Mouse (Mus musculus) midbrain, embryonic 10.5 days (tissue): ENCODE data around the gene Pdzd7. TPM values are rescaled to one million over a fixed set of nuclear protein-coding genes. Genes with fewer than 3 reads are reported as not detected.
"Not testable (repeated sequence)": the region's sequence is repeated elsewhere in the genome, so short reads cannot be mapped to it uniquely, and the experiment has no call there.

Source experiments
- DNase-seq: peaks from one replicate; pipeline ENCODE4 v3.0.0-alpha.2; 2017; ENCODE audit warnings: low spot score
- H3K27ac ChIP-seq: fragments of 300-500 bp; sonication (generic); replicated peaks from 2 replicates; pipeline ENCODE4 v1.5.1; 2016; ENCODE audit warnings: mild to moderate bottlenecking
- H3K27me3 ChIP-seq: fragments of 300-500 bp; sonication (generic); 2 replicates; pipeline ENCODE4 v1.6.1; 2016; ENCODE audit warnings: low read depth, mild to moderate bottlenecking; ENCODE audit not compliant: poor library complexity, severe bottlenecking
- H3K36me3 ChIP-seq: fragments of 300-500 bp; sonication (generic); 2 replicates; pipeline ENCODE4 v1.6.1; 2016; ENCODE audit warnings: mild to moderate bottlenecking, moderate library complexity
- H3K4me1 ChIP-seq: fragments of 300-500 bp; sonication (generic); 2 replicates; pipeline ENCODE4 v1.6.1; 2016
- H3K4me3 ChIP-seq: fragments of 300-500 bp; sonication (generic); 2 replicates; pipeline ENCODE4 v1.5.1; 2016; ENCODE audit warnings: mild to moderate bottlenecking, moderate library complexity
- H3K9me3 ChIP-seq: fragments of 300-500 bp; sonication (generic); replicated peaks from 2 replicates; pipeline ENCODE4 v1.6.1; 2016; ENCODE audit warnings: mild to moderate bottlenecking
- WGBS: fragments of 180-500 bp; shearing (Covaris S2); methylation state at CpG from one replicate; pipeline ENCODE4 v1.1.7; 2016; 5-methylcytosine and 5-hydroxymethylcytosine counted together
- polyA plus RNA-seq: library from polyadenylated mRNA; unstranded; fragments of >200 nt; fragmentation: Nextera tagmentation; extraction: Ambion mirVana; gene quantifications from 2 replicates; pipeline ENCODE4 v1.2.1, GENCODE M21; 2016

The Pdzd7 gene
- polyA plus RNA-seq, 1 experiment from 2014 or later, result 0.19 TPM

DNA sequence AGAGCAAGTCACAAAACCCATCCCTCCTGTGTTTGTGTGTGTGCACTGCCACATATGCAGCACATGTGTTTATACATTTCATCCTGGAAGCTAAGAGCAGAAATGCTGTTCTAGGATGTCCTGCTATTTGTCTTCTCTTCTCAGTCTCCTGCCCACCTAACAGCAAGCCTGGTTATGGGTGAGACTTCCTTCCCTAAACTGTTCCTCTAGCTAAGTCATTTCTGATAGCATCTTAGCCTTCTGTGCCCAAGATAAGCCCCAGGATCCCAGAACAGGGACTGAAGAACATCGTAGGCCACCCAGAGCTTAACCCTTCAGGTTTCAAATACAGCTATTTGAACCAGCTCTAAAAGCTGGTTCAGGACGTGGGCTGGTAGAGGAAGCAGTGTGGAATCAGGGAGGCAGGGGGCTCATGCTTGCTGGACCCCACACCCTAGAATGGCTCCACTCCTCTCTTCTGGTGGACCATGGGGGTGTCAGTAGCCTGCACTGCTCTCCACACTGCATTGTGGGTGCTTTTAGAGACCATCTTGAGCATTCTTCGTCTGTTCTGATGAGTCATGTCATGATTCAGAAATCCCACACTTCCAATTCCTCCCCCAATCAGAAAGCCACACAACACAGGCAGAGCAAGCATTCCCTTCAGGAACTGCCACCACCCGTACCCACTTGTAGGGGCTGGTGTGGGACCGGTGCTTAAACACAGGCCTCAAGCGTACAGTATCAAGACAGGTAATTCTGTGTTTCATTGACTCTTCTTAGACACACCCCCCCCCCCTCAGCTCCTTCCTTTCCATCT is 9.6 kb upstream of the Pdzd7 start:
- Histone ChIP-seq H3K4me1 (peaks cover 39% of the 10 kb centered on the region), H3K4me3 (no peak overlapping the region), H3K27me3 (peaks cover 12% of the 10 kb centered on the region; the same call in 1 of the 2 replicates), H3K36me3 (peaks cover 8% of the 10 kb centered on the region; the same call in 1 of the 2 replicates), H3K27ac (no peak overlapping the region; the same call in 1 of the 2 replicates), H3K9me3 (no peaks in the 10 kb centered on the region)
- 85% methylated on average over 6 of the region's 6 CpGs for WGBS
- DNase-seq, result no peak

DNA sequence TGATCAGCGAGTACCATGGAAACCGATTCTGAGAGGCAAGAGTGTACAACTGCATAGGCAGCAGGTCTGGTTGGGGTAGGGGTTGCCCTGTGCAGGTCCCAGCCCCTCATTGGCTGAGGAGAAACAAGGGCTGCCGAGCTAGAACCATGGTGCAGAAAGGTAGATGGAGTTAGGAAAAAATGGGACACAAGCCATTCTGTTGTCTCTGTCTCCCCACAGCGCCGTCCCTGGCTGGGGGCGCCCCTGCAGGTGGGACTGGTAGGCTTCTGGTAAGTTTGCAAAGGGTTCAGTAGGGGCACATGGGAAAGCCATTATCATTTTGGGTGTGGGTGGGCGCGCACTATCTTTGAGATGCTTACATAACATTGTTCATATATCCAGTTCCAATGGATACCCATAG is 7.9 kb upstream of the Pdzd7 start:
- WGBS, result 89% methylated on average over 8 of the region's 8 CpGs
- H3K4me1 ChIP-seq, result peaks cover 38% of the 10 kb centered on the region
- H3K9me3 ChIP-seq, result no peaks in the 10 kb centered on the region
- H3K4me3 ChIP-seq, result no peak overlapping the region
- peaks cover 27% of the 10 kb centered on the region; the same call in 1 of the 2 replicates for H3K27me3 ChIP-seq
- no peak overlapping the region for H3K27ac ChIP-seq
- peaks cover 8% of the 10 kb centered on the region; the same call in 1 of the 2 replicates for H3K36me3 ChIP-seq
- DNase-seq, result no peak

DNA sequence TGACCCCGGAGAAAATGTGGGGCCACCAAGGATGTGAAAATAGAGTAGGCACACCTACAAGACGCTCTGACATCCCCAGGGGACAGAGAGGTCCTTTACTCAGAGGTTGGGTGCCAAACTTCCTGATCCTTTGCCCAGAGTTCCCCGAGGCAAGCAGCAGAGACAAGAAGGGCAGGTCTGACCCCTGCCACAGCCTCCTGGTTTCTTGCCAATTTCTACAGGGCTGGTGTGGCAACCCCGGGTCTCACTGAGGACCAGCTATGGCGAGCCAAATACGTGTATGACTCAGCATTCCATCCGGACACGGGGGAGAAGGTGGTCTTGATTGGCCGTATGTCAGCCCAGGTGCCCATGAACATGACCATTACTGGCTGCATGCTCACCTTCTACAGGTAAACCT is 4.0 kb upstream of the Pdzd7 start:
- Histone ChIP-seq H3K27me3 (peaks cover 52% of the 10 kb centered on the region), H3K4me3 (no peak overlapping the region), H3K4me1 (peaks cover 40% of the 10 kb centered on the region)

DNA sequence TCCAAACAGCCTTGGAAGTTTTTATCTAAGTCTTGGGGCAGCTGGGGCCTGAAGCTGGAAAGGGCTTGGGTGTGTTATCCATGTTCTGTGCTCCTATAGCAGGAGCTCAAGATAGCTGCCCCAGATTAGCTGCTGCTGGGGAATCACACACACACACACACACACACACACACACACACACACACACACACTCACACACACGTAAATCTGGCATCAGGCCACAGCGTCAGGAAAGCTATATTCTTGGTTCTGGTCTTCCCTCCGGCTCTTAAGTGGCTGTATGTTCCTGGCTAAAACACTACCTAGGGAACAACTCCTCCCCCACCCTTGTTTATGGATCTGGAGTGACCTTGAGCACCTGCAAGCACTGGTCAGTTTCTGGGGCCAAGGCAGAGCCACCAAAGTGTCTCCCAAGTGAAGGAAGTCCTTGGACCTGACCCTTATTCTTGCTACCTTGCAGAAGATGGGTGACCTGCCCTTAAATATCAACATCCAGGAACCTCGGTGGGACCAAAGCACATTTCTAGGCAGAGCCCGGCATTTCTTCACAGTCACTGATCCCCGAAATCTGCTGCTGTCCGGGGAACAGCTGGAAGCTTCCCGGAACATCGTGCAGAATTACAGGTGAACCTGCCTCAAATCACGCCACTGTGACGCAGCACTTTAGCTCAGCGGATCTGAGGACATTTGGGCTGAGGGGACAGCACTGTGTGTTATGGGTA is 3.3 kb upstream of the Pdzd7 start:
- no peaks in the 10 kb centered on the region for H3K9me3 ChIP-seq
- peaks cover 36% of the 10 kb centered on the region for H3K4me1 ChIP-seq
- peak overlapping the region; percentile 84; the same call in 1 of the 2 replicates for H3K27ac ChIP-seq
- peaks cover 58% of the 10 kb centered on the region for H3K27me3 ChIP-seq
- H3K4me3 ChIP-seq, result peak overlapping the region; percentile 66
- DNase-seq, result no peak
- 86% methylated on average over 12 of the region's 12 CpGs for WGBS
- peaks cover 8% of the 10 kb centered on the region; the same call in 1 of the 2 replicates for H3K36me3 ChIP-seq

More for the DNA sequence above, 4.0 kb upstream of the Pdzd7 start:
- no peak overlapping the region for H3K27ac ChIP-seq
- WGBS, result 76% methylated on average over 9 of the region's 9 CpGs
- H3K36me3 ChIP-seq, result peaks cover 8% of the 10 kb centered on the region; the same call in 1 of the 2 replicates
- DNase-seq, result no peak
- H3K9me3 ChIP-seq, result no peaks in the 10 kb centered on the region

DNA sequence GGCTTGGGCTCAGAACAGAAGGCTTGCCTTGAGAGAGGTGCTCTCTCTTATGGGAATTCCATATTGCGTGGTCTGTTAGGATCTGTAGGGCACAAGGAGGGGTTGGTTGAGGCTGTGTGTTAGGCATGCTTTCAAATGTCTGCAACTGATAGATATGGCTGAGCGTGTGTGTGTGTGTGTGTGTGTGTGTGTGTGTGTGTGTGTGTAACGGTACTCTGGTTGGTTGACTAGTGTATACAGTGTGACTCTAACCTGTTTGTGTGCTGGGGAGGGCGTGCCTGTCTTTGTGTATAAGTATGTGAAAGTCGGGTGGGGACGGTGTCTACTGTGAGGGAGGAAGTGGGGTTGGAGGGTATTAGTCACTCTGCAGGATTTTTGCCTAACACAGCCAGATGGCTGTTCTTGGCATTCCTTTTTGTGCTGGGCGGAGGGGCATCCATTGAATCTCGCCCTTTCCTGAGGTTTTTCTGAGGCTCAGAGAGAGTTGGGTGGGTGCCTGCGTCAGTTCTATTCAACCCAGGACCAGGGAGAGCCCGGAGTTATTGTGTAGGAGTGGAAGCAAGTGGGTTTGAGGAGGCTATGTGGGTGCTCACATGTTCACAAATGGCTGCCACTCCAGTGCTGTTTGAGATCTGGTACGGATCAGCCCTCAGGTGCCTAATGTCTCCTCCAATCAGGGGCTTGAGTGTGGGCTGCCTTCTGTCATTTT is 2.6 kb upstream of the Pdzd7 start:
- peaks cover 8% of the 10 kb centered on the region; the same call in 1 of the 2 replicates for H3K36me3 ChIP-seq
- 69% methylated on average over 11 of the region's 11 CpGs for WGBS
- no peak for DNase-seq

DNA sequence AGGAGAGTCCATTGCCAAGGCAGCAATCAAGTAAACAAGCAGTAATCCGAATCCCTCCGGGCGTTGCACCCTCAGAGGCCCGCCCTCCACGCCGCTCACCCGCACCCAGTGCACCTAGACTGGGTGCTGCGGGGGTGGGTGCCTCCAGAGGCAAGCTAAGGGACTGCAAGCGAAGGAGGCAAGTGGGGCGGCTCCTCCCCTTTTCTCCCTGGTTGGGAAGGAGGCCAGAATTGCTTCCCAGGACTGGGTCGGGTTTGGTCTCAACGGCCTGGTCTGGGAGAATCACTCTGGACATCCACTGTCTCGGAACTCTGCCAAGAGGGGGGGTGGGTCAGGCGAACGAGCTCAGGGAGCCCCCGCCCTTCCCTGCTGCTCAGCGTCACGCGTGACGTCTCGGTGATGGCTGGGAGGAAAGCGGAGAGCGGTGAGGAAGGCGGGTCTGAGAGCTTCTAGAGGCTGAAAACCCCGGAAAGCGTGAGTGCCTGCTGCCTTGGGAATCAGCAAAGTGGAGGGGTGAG is 2.0 kb upstream of the Pdzd7 start, which contains the start of gene Sfxn3:
Gene Sfxn3 (plus strand): TSS at position 87 of the 518 bp plus-strand sequence.
- Histone ChIP-seq H3K27ac (peak within 1 kb of the TSS; percentile 84), H3K36me3 (peaks cover 3% of the 10 kb centered on the region; the same call in 1 of the 2 replicates), H3K27me3 (peaks cover 67% of the 10 kb centered on the region), H3K4me1 (peaks cover 36% of the 10 kb centered on the region), H3K4me3 (peak within 1 kb of the TSS; percentile 66), H3K9me3 (no peaks in the 10 kb centered on the region)
- peak; percentile 80 for DNase-seq
- under 1% methylated on average over 26 of the region's 26 CpGs for WGBS

More for the DNA sequence above, 2.6 kb upstream of the Pdzd7 start:
- Histone ChIP-seq H3K9me3 (no peaks in the 10 kb centered on the region), H3K4me3 (peak overlapping the region; percentile 66), H3K27me3 (peaks cover 61% of the 10 kb centered on the region), H3K4me1 (peaks cover 36% of the 10 kb centered on the region), H3K27ac (peak overlapping the region; percentile 84)

DNA sequence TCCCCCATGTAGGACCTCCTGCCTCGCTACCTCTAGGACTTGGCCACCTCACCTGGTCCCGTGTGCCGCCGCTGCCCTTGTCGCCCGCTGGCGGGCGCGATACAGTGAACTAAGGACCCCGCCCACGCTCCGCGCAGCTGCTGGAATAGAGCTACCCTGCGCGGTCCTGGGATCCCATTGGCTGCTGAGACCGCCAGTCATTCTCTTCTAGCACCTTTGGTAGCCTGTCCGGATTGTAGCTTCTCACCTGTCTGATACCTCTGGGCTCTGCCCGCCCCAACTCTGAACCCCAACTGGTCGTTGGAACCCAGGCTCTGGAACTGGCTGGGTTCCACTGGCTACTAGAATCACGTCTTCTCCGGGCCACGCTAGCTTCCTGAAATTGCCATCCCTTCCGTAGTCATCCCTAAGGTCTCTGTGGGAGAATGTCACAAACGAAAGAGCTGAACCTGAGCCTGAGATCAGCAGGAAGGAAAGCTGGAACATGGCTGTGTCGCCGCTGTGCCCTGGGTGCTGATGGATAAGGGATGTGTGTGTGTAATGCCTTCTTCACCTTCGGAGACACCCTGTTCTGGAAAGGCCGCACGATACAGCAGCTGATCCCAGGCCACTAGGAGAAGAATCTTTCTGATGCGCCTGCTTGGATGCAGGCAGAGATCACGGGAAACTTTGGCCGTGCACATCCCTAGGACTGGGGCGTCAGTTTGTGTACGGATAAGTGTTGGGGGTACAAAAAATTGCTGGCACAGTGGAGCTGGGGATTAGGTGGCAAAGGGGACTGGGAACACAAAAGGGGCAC is 1.2 kb upstream of the Pdzd7 start:
- Histone ChIP-seq H3K27ac (peak overlapping the region; percentile 84), H3K36me3 (peaks cover 3% of the 10 kb centered on the region; the same call in 1 of the 2 replicates), H3K27me3 (peaks cover 74% of the 10 kb centered on the region), H3K9me3 (no peaks in the 10 kb centered on the region), H3K4me1 (peaks cover 36% of the 10 kb centered on the region), H3K4me3 (peak overlapping the region; percentile 66)
- DNase-seq, result peak; percentile 59
- WGBS, result 2% methylated on average over 34 of the region's 34 CpGs

DNA sequence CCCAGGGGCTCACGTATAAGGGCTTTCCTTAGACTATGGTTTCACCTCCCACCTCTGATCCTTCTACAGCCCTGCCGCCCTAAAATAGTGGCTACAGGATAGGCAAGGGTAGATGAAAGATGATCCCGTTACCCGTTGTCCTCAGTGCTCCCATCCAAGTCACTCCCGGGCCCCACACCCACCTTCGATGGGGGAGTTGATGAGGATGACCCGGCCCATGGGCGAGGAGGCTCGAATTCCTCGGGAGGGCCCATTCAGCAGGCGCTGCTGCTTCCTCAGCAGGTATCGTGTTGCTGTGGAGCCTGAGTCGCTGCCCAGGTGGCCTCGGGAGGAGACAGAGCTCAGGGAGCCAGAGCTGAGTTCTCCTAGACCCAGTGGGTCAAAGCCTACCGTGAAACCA is 281 bp downstream of the Pdzd7 start:
- Histone ChIP-seq H3K36me3 (no peaks in the 10 kb centered on the region), H3K4me3 (no peak overlapping the region), H3K9me3 (no peaks in the 10 kb centered on the region), H3K4me1 (peaks cover 48% of the 10 kb centered on the region), H3K27ac (no peak overlapping the region), H3K27me3 (peaks cover 89% of the 10 kb centered on the region)
- DNase-seq, result no peak
- WGBS, result 46% methylated on average over 15 of the region's 15 CpGs

DNA sequence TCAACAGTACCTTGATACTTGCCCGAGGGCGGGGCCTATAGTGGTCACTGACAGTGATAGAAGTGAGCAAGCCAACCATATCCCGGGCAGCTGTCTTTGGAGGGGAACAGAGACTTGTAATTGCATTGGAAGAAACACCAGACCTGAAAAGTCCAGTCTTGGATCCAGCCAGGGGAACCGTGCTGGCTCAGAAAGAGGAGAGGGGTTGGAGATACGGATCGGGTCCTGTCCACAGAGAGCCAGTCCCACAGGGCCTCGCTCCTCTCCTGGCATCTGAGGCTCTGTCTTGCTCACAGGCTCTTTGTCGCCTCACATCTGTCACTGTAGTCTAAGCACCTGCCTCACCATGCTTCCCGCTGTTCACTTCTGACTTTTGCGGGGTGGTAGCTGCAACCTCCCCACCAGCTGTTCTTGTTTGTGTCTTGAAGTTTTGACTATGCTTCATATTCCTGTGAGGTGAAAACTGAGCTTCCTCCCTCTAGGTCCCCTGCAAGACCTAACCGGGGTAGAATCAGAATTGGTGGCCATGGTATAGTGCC is 1.1 kb downstream of the Pdzd7 start:
- Histone ChIP-seq H3K36me3 (no peaks in the 10 kb centered on the region), H3K9me3 (no peaks in the 10 kb centered on the region), H3K27ac (no peak overlapping the region), H3K4me1 (peaks cover 49% of the 10 kb centered on the region), H3K27me3 (peaks cover 91% of the 10 kb centered on the region), H3K4me3 (no peak overlapping the region)
- 73% methylated on average over 11 of the region's 11 CpGs for WGBS
- DNase-seq, result no peak

DNA sequence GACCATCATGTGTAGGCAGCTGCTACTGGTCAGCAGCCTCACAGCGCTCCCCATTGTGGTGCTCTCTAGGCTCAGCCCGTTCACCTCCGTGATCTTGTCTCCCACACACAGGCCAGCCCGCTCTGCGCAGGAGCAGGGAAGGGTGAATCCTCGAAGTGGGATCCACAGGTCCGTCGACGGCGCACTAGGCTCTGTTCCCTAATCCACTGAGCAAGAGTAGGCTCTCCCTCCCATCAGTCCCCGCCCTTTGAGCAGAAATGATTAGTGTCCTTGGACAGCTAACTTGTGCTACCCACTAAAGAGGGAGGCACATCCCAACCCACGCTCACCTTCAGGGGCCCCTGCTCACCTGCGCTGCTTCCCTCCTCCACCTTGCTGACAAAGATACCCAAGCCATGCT is 5.3 kb downstream of the Pdzd7 start:
- H3K4me1 ChIP-seq, result peaks cover 33% of the 10 kb centered on the region
- 60% methylated on average over 13 of the region's 13 CpGs for WGBS
- H3K27ac ChIP-seq, result no peak overlapping the region
- H3K9me3 ChIP-seq, result no peaks in the 10 kb centered on the region
- no peaks in the 10 kb centered on the region for H3K36me3 ChIP-seq
- H3K4me3 ChIP-seq, result no peak overlapping the region
- no peak for DNase-seq
- H3K27me3 ChIP-seq, result peaks cover 86% of the 10 kb centered on the region

DNA sequence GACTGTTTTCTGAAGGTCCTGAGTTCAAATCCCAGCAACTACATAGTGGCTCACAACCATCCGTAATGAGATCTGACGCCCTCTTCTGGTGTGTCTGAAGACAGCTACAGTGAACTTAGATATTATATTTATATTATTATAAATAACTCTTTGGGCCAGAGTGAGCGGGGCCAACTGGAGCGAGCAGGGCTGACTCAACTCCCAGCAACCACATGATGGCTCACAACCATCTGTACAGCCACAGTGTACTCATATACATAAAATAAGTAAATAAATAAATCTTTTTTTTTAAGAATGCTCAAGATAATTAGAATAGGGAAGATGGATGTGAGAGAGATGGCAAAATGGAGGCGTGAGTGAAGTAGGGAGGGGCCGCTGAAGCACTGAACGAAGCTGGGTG is 7.3 kb downstream of the Pdzd7 start:
- peaks cover 33% of the 10 kb centered on the region for H3K4me1 ChIP-seq
- DNase-seq, H3K36me3 ChIP-seq, H3K27ac ChIP-seq, H3K9me3 ChIP-seq, H3K4me3 ChIP-seq: not testable (repeated sequence)
- 93% methylated on average over 7 of the region's 7 CpGs for WGBS
- H3K27me3 ChIP-seq, result peaks cover 65% of the 10 kb centered on the region
